Mouse (Mus musculus) kidney, embryonic 16.5 days (tissue): ENCODE results near the gene Rtkn. TPM values are rescaled to one million over a fixed set of nuclear protein-coding genes. Genes with fewer than 3 reads are reported as not detected.

Experiments
- ATAC-seq: fragments of 200-750 bp; cut with Nextera tagmentation; 2 replicates; pipeline ENCODE4 v1.8.0; 2017; ENCODE audit warnings: moderate TSS enrichment; ENCODE audit not compliant: low FRiP score, low TSS enrichment
- H3K27ac ChIP-seq: fragments of 300-500 bp; sonication (generic); 2 replicates; pipeline ENCODE4 v1.5.1; 2014; ENCODE audit warnings: low read length
- H3K27me3 ChIP-seq: fragments of 300-500 bp; sonication (generic); 2 replicates; pipeline ENCODE4 v1.6.1; 2014; ENCODE audit warnings: low read length, control low read depth, mixed read lengths; ENCODE audit not compliant: insufficient read depth
- H3K36me3 ChIP-seq: fragments of 300-500 bp; sonication (generic); 2 replicates; pipeline ENCODE4 v1.6.1; 2014; ENCODE audit warnings: low read length, control low read depth, mixed read lengths; ENCODE audit not compliant: insufficient read depth
- H3K4me1 ChIP-seq: fragments of 300-500 bp; sonication (generic); 2 replicates; pipeline ENCODE4 v1.6.1; 2014; ENCODE audit warnings: low read length, control low read depth, mixed read lengths; ENCODE audit not compliant: insufficient read depth
- H3K4me2 ChIP-seq: fragments of 300-500 bp; sonication (generic); replicated peaks from 2 replicates; pipeline ENCODE4 v1.6.1; 2014; ENCODE audit warnings: low read depth, low read length
- H3K4me3 ChIP-seq: fragments of 300-500 bp; sonication (generic); 2 replicates; pipeline ENCODE4 v1.5.1; 2014; ENCODE audit warnings: mild to moderate bottlenecking, low read length
- H3K9ac ChIP-seq: fragments of 300-500 bp; sonication (generic); replicated peaks from 2 replicates; pipeline ENCODE4 v1.6.1; 2014; ENCODE audit warnings: low read length
- H3K9me3 ChIP-seq: fragments of 300-500 bp; sonication (generic); 2 replicates; pipeline ENCODE4 v1.6.1; 2016; ENCODE audit warnings: low read length, control low read depth
- WGBS: fragments of 180-500 bp; shearing (Covaris S2); extraction: QIAGEN DNeasy Blood & Tissue Kit; methylation state at CpG from one replicate; pipeline ENCODE4 v1.1.7; 2014; 5-methylcytosine and 5-hydroxymethylcytosine counted together
- polyA plus RNA-seq: library from polyadenylated mRNA; unstranded; fragments of >200 nt; fragmentation: Nextera tagmentation; extraction: Ambion mirVana; gene quantifications from 2 replicates; pipeline ENCODE4 v1.2.1, GENCODE M21; 2015

The Rtkn gene
- polyA plus RNA-seq, 1 experiment from 2014 or later, result 43.9 TPM

DNA sequence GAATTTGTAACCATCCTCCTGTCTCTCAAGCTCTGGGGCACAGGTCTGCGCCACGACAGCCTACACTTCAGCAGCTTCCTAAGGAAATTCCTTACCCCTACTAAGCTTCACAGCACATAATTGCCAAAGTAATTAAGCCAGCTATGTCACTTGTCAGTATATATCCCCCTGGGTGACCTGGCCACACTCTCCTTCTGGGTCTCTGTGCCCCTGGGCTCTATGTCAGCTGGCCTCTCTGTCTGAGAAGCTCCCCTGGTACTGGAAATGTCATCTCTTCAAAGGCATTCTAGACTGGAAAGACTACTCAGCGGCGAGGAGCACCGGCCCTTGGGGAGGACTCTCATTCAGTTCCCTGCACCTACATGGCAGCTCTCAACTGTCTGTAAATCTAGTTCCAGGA, 12.3 kb upstream of the Rtkn start:
- H3K36me3 ChIP-seq, result peaks cover 17% of the 10 kb centered on the region
- no peak for ATAC-seq
- 0 out of 2 replicates have a peak overlapping the region, but pooled peaks have one; percentile 76 for H3K4me3 ChIP-seq
- peaks cover 53% of the 10 kb centered on the region for H3K4me1 ChIP-seq
- no peak overlapping the region for H3K9ac ChIP-seq
- H3K9me3 ChIP-seq, result no peaks in the 10 kb centered on the region
- no peak overlapping the region for H3K27ac ChIP-seq
- 74% methylated on average over 5 of the region's 5 CpGs for WGBS
- H3K27me3 ChIP-seq, result no peaks in the 10 kb centered on the region
- peak overlapping the region; percentile 91 for H3K4me2 ChIP-seq

DNA sequence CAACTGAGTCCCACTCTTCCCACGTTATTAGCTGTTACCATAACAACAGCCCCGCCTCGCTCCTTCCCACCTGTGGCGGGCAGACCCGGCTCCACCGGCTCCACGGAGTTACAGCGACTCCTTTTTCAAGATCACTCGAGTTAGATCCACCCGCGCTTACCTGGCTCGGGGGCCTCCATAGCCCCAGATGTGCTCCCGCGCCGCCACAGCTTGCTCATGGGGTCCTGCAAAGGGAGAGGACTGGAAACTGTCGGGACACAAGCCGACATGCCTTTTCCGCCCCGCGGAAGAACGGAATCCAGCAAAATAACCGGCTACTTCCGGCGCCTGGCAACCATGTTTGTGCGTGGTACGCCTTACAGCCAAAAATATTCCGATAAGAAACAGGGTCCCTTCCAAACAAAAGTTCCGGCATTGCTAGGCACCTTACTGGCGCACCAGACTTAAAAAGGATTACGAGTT, 10.4 kb upstream of the Rtkn start:
- WGBS, result under 1% methylated on average over 30 of the region's 30 CpGs
- Histone ChIP-seq H3K27me3 (no peaks in the 10 kb centered on the region), H3K36me3 (peaks cover 3% of the 10 kb centered on the region; the same call in 1 of the 2 replicates), H3K27ac (peak overlapping the region; percentile 76; the same call in 1 of the 2 replicates), H3K4me2 (peak overlapping the region; percentile 91), H3K4me1 (peaks cover 39% of the 10 kb centered on the region), H3K9ac (peak overlapping the region; percentile 85), H3K4me3 (peak overlapping the region; percentile 78), H3K9me3 (no peaks in the 10 kb centered on the region)
- ATAC-seq, result no peak

DNA sequence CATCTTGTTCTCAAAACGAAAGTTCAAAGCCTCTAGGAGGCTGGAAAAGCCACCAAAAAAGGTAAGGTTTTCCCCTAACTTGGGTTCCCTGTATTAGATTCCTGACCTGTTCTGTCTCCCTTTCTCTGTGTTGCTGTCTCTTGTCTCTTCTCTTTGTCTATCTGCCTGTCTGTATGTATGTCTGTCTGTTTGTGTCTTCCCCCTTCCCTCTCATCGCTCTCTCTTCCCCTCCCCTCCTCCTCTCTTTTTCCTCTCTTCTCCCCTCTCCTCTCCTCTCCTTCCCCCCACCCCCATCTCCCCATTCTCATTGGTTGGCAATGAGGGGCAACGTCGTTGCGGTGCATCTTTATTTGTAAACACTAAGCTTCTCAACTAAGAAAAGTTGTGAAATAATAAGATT, 9.9 kb upstream of the Rtkn start, which contains the start of gene Ino80b:
Gene Ino80b (minus strand): TSS at position 101 of the 400 bp plus-strand sequence.
- WGBS, result 27% methylated on average over 5 of the region's 5 CpGs

DNA sequence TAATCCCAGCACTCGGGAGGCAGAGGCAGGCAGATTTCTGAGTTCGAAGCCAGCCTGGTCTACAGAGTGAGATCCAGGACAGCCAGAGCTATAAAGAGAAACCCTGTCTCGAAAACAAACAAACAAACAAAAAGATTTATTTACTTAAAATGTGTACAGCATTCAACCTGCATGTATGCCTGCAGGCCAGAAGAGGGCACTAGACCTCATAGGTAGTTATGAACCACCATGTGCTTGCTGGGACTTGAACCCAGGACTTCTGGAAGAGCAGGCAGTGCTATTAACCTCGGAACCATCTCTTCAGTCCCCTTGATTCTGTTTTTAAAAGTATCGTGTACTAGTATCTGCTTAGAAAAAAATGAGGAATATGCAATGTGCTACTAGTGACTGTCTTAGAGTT, 7.8 kb upstream of the Rtkn start:
- no peak overlapping the region for H3K4me3 ChIP-seq
- ATAC-seq, result no peak
- no peak overlapping the region for H3K9ac ChIP-seq
- peaks cover 37% of the 10 kb centered on the region for H3K4me1 ChIP-seq
- H3K36me3 ChIP-seq, result peaks cover 3% of the 10 kb centered on the region; the same call in 1 of the 2 replicates
- H3K27ac ChIP-seq, result no peak overlapping the region
- no peak overlapping the region for H3K4me2 ChIP-seq
- no peaks in the 10 kb centered on the region for H3K9me3 ChIP-seq
- WGBS, result 95% methylated on average over 5 of the region's 5 CpGs
- H3K27me3 ChIP-seq, result no peaks in the 10 kb centered on the region

More for the DNA sequence above, 9.9 kb upstream of the Rtkn start, which contains the start of gene Ino80b:
- peaks cover 35% of the 10 kb centered on the region for H3K4me1 ChIP-seq
- ATAC-seq, result no peak
- peaks cover 3% of the 10 kb centered on the region; the same call in 1 of the 2 replicates for H3K36me3 ChIP-seq
- H3K4me2 ChIP-seq, result peak within 1 kb of the TSS; percentile 91
- no peaks in the 10 kb centered on the region for H3K27me3 ChIP-seq
- H3K27ac ChIP-seq, result peak within 1 kb of the TSS; percentile 76; the same call in 1 of the 2 replicates
- peak within 1 kb of the TSS; percentile 78 for H3K4me3 ChIP-seq
- peak within 1 kb of the TSS; percentile 85 for H3K9ac ChIP-seq
- H3K9me3 ChIP-seq, result no peaks in the 10 kb centered on the region

DNA sequence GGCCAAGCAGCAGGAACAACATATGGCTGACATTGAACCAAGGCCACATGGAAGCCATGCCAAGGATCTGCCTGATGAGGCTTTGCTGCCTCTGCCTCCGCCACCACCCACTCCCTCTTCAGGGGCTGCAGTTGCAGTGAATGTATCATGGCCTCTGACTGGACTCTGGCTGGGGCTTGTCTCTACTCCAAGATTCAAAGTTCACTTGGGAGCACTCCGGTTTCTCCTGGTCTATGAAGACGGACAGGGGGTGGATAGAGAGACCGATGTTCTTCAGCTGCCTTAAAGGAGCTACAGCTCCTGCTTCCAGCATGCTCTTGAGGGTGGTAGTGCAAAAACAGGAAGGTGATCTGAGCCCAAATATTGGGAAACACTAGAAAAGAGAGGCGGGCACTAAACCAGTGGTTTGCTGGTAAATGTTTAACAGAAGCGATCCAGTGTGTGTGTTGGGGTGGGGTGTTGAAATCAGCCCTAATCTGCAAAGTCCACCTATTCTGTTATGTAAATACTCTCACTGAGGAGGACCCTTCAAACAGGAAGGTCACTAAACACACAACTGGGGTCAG, 3.7 kb upstream of the Rtkn start:
- Histone ChIP-seq H3K27ac (peak overlapping the region; percentile 89), H3K27me3 (no peaks in the 10 kb centered on the region), H3K4me3 (no peak overlapping the region), H3K9ac (no peak overlapping the region), H3K4me1 (peaks cover 30% of the 10 kb centered on the region), H3K36me3 (no peaks in the 10 kb centered on the region), H3K4me2 (0 out of 2 replicates have a peak overlapping the region, but pooled peaks have one; percentile 12), H3K9me3 (no peaks in the 10 kb centered on the region)
- peak; percentile 36; the same call in 1 of the 2 replicates for ATAC-seq
- 50% methylated on average over 6 of the region's 6 CpGs for whole genome bisulfite sequencing

DNA sequence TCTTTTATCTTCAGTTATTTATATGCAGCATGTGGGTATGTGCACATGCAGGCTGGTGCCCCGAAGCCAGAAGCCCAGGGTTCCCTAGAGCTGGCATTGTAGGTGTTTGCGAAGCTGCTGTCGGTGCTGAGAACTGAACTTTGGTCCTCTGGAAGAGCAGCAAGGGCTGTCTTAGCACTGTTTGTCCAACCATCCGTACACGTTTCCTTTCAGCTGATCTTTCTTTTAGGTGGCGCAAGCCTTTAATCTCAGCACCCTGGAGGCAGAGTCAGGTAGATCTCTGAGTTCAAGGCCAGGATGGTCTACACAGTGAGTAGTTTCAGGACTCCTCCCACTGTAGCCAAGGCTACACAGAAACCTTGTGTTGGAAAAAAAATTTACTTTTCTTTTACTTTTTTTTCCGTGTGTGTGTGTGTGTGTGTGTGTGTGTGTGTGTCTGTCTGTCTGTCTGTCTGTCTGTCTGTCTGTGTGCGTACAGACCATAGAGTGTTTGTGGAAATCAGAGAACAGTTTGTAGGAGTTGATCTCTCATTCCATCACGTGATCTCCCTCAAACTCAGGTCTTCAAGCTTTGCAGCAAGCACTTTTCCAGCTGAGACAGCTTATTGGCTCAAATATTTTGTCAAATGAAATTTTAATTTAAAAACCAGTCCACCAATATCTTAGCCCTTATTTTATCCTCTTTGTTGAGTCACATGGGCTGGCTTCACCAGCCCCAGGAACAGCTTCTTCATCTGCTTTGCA, 2.9 kb upstream of the Rtkn start:
- H3K4me2 ChIP-seq, result no peak overlapping the region
- H3K9me3 ChIP-seq, result no peaks in the 10 kb centered on the region
- H3K9ac ChIP-seq, result no peak overlapping the region
- ATAC-seq, result no peak
- peaks cover 34% of the 10 kb centered on the region for H3K4me1 ChIP-seq
- no peaks in the 10 kb centered on the region for H3K27me3 ChIP-seq
- H3K36me3 ChIP-seq, result no peaks in the 10 kb centered on the region
- H3K4me3 ChIP-seq, result no peak overlapping the region
- WGBS, result 80% methylated on average over 9 of the region's 9 CpGs
- peak overlapping the region; percentile 89 for H3K27ac ChIP-seq

DNA sequence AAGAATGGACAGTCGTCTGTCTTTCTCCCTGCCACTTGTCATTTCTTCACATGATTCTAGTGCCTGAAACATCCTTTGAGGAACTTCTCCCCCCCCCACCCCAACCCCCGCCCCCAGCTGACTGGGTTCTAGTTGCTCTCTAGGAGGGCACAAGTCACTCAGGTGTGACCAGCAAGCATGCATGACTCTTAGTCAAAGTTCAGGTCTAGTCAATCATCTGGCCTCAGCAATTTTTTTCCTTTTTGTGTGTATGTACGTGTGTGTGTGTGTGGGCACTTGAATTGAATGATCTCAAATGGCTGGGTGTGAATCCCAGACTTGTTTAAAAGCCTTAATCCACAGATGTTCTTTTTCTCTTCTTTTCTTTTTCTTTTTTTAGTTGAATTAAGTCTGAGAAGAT, 1.0 kb upstream of the Rtkn start:
- Histone ChIP-seq H3K36me3 (no peaks in the 10 kb centered on the region), H3K27me3 (no peaks in the 10 kb centered on the region), H3K4me1 (peaks cover 48% of the 10 kb centered on the region), H3K9me3 (no peaks in the 10 kb centered on the region), H3K9ac (no peak overlapping the region), H3K4me2 (no peak overlapping the region), H3K4me3 (no peak overlapping the region), H3K27ac (no peak overlapping the region)
- no peak for ATAC-seq
- WGBS, result 57% methylated on average over 3 of the region's 3 CpGs

DNA sequence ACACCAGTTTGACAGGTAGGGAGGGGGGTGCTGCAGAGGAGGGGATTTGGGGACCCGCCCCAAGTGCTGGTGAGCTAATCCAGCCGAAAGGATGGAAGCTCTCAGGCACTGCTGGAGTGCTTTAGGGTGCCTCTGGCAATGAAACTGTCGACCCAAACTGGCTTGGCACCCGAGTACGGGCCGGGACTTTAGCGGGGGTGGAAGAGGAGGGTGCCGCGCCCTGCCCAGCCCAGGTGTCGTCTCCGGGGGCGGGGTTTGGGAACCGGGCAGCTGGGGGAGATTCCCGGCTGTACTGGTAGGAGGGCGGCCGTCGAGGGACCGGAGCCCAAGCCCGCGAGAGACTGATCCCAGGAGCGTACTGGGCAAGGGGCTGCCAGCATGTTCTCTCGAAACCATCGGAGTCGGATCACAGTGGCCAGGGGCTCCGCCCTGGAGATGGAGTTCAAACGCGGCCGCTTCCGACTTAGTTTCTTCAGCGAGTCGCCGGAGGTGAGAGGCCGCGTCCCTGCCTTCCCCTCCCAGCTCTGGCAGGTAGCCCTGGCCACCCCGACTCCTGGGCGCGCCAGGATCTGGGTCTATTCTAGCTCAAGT, 403 bp downstream of the Rtkn start:
- H3K4me3 ChIP-seq, result peak overlapping the region; percentile 62
- H3K9me3 ChIP-seq, result no peaks in the 10 kb centered on the region
- H3K36me3 ChIP-seq, result no peaks in the 10 kb centered on the region
- peaks cover 48% of the 10 kb centered on the region for H3K4me1 ChIP-seq
- H3K27me3 ChIP-seq, result no peaks in the 10 kb centered on the region
- peak overlapping the region; percentile 69 for H3K4me2 ChIP-seq
- H3K9ac ChIP-seq, result peak overlapping the region; percentile 97
- ATAC-seq, result 0 out of 2 replicates have a peak, but pooled peaks have one; percentile 1
- H3K27ac ChIP-seq, result peak overlapping the region; percentile 100
- 2% methylated on average over 37 of the region's 37 CpGs for WGBS

DNA sequence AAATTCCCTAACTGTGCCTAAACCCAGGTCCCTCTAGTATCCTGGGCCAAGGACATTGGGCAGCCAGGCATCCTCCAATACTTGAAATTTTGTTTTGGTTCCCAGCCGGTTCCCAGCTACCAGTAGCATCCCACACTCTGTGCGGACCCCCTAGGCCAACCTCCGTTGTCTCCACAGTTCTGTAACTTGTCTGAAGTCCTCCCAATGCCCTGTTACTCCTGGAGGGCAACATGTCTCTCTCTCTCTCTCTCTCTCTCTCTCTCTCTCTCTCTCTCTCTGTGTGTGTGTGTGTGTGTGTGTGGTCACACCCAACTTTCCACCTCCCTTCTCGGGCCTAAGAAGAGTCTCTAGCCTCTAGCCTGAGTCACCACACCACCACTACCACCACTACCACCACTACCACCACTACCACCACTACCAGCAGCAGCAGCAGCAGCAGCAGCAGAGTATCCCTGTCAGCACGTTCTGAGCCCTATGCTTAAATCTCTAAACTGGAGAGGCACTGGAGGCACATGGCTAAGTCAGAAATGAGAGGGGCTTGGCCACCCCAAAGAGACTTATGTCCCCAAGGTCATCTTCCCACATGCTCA, 1.1 kb downstream of the Rtkn start:
- Histone ChIP-seq H3K4me3 (peak overlapping the region; percentile 62), H3K9ac (peak overlapping the region; percentile 97), H3K27ac (peak overlapping the region; percentile 100), H3K4me1 (peaks cover 43% of the 10 kb centered on the region), H3K4me2 (peak overlapping the region; percentile 69), H3K9me3 (no peaks in the 10 kb centered on the region), H3K36me3 (no peaks in the 10 kb centered on the region), H3K27me3 (no peaks in the 10 kb centered on the region)
- peak; percentile 5 for ATAC-seq
- WGBS, result 9% methylated on average over 5 of the region's 5 CpGs
